Mouse (Mus musculus): ENCODE measurements around the gene Epas1.

Epas1 gene

DNA sequence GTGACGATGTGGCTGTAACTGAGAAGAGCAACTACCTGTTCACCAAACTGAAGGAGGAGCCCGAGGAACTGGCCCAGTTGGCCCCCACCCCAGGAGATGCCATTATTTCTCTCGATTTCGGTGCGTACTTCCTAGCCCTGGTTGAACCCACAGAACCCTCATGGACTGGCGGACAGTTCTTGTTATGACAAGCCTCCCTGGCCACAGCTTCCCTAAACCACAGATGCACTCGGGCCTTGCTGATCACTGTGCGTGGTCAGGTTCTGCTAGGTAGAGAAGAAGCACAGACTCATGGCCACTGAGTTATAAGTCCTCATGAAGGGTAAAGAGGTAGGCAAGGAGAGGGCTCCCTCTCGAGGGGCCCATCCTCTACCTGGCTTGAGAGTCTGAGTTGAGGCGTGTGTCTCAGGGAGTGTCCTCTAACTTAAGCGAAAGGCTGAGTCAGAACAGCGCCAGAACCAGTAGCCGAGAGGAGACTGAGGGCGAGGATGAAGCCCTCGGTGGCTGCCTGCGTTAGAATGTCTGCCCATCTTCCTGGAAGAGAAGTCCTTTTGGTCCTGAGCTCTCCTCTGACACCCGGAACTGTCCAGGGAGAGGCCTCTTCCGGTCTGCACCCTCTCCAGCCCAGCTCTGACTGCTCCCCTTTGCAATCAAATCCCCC lies 71.1 kb downstream of the Epas1 start:
- DNase-seq (ENCODE audit: extremely low read depth, insufficient read length, low spot score): no peak

DNA sequence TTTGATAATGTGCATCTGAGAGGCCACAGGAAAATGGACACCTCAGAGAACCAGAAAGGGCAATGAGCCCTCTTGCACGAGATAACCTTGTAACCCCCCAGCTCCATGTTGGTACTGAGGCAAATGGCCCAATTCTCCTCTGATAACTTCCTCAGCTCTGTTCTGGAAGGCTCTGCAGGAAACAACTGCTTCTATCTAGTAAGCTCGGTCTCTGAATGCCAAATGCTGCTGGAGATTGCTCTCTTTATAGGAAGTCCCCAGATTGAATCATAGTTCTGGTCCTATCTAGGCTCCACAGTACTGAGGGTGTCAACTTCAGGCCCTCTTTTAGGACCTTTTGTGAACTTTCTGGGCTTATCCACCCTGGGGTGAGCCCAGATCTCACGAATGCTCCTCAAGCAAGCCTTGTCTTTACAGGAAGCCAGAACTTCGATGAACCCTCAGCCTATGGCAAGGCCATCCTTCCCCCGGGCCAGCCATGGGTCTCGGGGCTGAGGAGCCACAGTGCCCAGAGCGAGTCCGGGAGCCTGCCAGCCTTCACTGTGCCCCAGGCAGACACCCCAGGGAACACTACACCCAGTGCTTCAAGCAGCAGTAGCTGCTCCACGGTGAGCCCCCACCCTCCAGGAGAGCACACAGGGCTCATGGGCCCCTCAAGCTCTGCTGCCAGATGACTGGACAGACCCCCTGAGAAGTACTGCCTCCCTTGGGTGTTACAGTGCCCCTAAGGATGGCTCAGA lies 71.8 kb downstream of the Epas1 start:
- DNase-seq (ENCODE audit: extremely low read depth, insufficient read length, low spot score): no peak

DNA sequence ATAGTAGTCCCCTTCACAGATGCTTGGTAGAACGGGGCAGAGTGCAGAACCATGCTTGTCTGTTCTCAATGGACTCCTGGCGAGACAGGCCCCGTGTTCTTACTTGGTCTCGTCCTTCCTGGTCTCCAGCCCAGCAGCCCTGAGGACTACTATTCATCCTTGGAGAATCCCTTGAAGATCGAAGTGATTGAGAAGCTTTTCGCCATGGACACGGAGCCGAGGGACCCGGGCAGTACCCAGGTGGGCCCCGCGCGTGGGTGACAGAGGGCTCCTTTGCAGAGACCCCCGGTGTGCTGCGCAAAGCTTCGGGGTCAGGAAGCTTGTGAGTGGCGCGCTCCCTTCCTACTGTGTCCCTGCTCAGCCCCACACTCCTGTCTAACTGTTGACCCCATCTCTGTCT lies 72.9 kb downstream of the Epas1 start:
- no peak for DNase-seq (ENCODE audit: extremely low read depth, insufficient read length, low spot score)

DNA sequence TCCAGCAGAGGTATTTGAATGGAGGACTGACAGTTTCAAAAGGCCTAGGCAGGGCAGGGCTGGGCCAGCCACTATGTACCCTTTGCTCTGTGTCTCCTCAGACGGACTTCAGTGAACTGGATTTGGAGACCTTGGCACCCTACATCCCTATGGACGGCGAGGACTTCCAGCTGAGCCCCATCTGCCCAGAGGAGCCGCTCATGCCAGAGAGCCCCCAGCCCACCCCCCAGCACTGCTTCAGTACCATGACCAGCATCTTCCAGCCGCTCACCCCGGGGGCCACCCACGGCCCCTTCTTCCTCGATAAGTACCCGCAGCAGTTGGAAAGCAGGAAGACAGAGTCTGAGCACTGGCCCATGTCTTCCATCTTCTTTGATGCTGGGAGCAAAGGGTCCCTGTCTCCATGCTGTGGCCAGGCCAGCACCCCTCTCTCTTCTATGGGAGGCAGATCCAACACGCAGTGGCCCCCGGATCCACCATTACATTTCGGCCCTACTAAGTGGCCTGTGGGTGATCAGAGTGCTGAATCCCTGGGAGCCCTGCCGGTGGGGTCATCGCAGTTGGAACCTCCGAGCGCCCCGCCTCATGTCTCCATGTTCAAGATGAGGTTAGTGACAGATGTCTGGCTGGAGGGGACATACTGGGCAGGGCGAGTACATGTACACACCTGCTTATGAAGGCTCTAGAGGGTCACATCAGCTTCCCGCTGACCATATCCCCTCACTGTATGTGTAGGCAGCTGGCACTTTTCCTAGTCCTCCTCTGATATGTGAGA lies 74.1 kb downstream of the Epas1 start:
- DNase-seq (ENCODE audit: extremely low read depth, insufficient read length, low spot score): no peak

DNA sequence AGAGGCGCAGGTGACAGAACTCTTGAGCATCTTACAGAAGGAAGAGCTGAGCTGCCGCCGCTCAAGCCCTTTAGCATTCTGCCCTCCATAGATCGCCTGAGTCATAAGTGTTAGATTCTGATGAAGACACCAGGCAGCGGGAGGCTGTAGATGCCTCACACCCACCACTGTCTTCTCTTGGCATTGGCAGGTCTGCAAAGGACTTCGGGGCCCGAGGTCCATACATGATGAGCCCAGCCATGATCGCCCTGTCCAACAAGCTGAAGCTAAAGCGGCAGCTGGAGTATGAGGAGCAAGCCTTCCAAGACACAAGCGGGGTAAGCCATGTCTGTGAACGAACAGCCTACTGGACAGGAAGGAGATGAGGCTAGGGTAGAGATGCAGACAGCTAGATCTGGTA lies 75.0 kb downstream of the Epas1 start:
- no peak for DNase-seq (ENCODE audit: extremely low read depth, insufficient read length, low spot score)

DNA sequence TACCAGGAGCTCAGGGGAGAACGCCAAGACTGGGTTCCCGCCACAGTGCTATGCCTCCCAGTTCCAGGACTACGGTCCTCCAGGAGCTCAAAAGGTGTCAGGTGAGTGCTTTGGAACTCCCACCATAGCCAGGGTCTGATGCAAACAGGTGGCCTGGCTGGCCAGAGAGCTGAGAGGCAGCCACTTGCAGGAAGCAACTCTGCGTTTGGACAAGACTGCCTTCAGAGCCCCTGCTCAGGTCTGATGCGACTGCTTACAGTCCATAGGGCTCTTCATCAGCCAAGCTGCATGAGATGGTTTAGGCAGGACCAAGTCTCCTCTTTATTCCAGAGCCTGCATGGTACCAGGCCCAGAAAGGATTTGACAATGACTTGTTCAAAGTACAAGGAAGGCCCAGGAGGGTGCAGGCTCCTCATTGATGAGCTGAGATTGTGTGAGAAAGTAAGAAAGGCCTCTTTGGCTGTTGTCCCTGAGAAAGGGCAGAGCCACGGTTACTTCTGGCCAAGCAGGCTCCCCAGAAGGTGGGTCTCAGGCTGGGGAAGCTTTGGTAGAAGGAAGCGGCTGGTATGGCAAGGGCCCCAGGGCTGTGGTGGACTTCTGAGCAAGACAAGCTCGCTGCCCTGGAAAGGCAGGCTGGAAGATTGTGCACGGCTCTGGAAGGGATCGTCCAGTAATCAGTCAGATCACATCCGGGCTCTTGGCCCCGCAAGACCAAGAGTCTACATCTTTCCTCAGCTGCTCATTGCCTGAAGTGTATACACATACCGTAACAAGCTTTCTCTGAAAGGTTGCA lies 76.1 kb downstream of the Epas1 start:
- DNase-seq (ENCODE audit: extremely low read depth, insufficient read length, low spot score): no peak

DNA sequence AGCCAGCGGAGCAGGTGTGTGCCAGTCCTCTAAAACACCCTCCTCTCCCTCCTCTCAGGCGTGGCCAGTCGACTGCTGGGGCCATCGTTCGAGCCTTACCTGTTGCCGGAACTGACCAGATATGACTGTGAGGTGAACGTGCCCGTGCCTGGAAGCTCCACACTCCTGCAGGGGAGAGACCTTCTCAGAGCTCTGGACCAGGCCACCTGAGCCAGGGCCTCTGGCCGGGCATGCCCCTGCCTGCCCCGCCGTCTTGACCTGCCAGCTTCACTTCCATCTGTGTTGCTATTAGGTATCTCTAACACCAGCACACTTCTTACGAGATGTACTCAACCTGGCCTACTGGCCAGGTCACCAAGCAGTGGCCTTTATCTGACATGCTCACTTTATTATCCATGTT lies 77.4 kb downstream of the Epas1 start:
- DNase-seq (ENCODE audit: extremely low read depth, insufficient read length, low spot score): no peak

DNA sequence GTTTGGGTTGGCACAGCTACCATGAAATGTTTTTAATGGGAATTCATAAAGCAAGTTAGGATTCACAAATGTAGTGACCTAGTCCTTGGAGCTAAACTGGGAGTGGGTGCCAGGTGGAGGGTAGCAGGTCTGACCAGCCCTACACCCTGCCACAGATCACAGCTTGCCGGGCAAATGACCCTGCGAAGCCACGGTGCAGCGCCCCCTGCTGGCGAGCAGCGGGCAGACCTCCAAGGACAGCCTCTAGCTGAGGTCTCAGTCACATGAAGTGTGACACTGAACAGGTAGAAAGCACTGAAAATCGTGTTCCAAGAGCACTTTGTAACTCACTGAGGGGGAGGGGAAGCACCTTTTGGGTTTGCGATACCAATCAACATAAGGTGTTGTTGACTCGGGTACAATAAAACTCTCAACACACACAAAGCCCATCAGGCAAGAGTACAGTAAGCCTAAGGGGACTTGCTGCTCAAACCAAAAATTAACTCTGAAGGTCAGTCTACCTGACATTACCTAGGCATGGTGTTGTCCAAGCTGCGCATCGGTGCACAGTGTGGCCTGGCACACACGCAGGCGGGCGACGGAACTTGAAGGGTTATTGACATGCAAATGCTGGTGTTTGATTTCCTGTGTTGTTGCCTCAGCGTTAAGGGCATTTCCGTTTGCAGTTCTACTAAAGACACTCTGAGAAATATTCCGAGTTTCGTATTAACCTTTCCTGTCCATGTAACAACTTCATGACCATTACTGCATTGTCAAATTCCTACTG lies 79.2 kb downstream of the Epas1 start:
- DNase-seq (ENCODE audit: extremely low read depth, insufficient read length, low spot score): peak; percentile 32

GRCm38 (mm10) chr17:86833945-86834344 lies 80.4 kb downstream of the Epas1 start:
- no peak for DNase-seq (ENCODE audit: extremely low read depth, insufficient read length, low spot score)

DNA sequence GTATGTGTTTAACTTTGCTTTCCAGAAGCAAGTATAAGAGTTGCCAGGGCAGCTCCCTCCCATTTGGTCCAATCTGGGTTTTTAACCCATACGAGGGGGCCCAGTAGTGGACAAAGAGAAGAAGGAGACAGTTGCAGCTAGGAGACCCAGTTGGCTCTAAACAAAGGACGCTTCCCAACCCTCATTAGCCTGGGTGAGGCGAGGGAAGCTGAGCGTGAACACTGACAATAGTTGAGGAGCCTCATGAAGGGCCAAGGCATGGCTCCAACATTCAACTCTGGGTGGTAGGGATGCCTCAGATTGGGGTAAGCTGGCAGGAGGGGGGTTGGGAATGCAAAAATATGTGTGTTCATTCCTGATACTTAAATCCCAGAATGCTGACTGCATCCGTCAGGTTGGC lies 85.8 kb downstream of the Epas1 start:
- DNase-seq (ENCODE audit: extremely low read depth, insufficient read length, low spot score): no peak

- no peak for DNase-seq (ENCODE audit: extremely low read depth, insufficient read length, low spot score)
These were observed 97.3 kb downstream of the Epas1 start for GRCm38 (mm10) chr17:86850700-86851337.

DNA sequence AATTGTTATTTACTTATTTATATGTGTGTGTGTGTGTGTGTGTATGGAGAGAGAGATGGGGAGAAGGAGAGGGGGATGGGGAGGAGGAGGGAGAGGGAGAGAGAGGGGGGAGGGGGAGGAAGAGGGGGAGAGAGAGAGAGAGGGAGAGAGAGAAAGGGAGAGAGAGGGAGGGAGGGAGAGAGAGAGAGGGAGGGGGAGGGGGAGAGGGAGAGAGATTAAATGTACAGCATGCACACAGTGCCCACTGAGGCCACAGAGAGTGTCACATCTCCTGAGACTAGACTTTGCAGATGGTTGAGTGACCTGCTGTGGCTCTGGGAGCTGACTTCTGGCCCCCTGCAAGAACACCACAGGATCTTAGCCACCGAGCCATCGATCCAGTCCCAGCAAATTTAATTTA lies 98.3 kb downstream of the Epas1 start:
- no peak for DNase-seq (ENCODE audit: extremely low read depth, insufficient read length, low spot score)

DNA sequence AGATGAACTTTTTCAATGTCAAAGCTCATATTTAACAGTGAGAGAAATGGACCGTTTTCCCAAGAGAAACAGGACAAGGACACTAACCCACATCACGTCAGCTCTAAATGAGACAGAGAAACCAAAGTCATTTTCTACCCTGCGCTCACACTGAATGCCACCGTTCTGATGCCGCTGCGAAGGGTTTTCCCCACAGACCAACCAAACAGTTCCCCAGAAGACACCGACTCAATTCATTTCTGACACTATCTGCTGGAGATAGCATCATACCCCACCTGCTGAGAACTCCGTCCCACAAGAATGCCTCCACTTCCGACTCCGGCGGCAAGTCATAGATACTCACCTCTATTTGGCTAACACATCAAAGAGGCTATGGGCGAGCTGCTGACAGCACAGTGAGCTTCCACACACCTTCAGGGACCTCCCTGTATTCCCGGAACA lies 99.1 kb downstream of the Epas1 start:
- no peak for DNase-seq (ENCODE audit: extremely low read depth, insufficient read length, low spot score)

DNA sequence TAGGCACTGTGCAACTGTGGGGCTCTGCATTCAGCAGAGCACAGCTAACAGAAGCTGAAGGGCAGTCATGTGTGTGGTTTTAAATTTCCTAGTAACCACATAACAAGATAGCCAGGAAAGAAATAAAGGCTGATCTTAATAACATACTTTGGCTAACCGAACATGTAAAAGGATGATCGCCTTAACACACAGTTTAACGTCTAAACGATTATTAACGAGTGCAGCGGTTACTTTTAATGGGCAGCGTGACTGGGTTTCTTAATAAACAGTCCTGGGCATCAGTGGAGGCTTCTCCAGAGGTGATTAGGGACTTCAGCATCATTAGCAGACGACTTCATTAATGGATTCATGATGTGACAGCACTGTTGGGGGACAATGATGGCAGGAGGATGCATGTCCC lies 117.1 kb downstream of the Epas1 start:
- no peak for DNase-seq (ENCODE audit: extremely low read depth, insufficient read length, low spot score)

GRCm38 (mm10) chr17:86872643-86873042 lies 119.1 kb downstream of the Epas1 start:
- DNase-seq (ENCODE audit: extremely low read depth, insufficient read length, low spot score): no peak

- DNase-seq (ENCODE audit: extremely low read depth, insufficient read length, low spot score): no peak
These were observed 123.4 kb downstream of the Epas1 start for GRCm38 (mm10) chr17:86876940-86877339.

GRCm38 (mm10) chr17:86877747-86878146 lies 124.2 kb downstream of the Epas1 start:
- DNase-seq (ENCODE audit: extremely low read depth, insufficient read length, low spot score): no peak

- DNase-seq (ENCODE audit: extremely low read depth, insufficient read length, low spot score): no peak
These were observed 126.6 kb downstream of the Epas1 start for GRCm38 (mm10) chr17:86880056-86880455.

GRCm38 (mm10) chr17:86880461-86881044 lies 127.1 kb downstream of the Epas1 start:
- no peak for DNase-seq (ENCODE audit: extremely low read depth, insufficient read length, low spot score)
